Mouse (Mus musculus): Measurements from ENCODE around the gene Rpusd1. TPM values are rescaled to one million over a fixed set of nuclear protein-coding genes. Genes with fewer than 3 reads are reported as not detected.

Gene Rpusd1
- total RNA-seq (2017) = 1.7 and 2.2 TPM in 2 replicates

DNA sequence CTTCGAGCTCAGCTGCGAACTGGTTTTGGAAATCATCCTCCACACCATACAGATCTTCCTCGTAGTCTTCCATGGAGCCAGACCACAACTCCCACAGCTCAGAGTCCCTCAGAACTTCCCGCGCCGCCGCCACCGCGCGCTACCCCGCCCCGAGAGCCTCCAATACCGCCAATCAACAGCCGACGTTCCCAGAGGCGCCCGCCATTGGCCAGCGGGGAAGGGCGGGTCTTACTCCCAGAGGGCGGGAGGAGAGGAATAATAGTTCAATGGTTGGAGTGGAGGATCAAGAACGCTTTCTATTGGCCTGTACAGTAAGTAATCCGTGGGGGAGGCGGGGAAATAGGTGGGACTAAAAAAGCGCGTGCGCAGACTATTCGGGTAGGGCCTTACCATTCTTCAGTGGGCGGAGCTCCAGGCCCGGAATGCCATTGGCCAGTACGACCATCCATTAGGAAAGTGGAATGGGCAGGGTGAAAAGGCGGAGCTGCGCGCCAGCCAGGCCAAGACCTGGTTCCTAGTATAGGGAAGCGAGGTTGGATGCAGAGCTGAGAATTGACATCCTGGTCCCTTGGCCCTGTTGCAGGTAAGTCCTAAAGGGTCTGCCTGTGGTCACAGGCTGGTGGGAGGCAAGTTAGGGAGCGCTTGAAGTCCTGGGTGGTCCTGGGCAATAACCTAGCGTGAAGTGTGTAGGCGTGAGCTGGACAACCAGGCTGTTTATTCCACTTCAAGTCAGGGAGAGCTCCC lies at the start of gene Rpusd1, which contains the start of gene Chtf18:
Gene Rpusd1, plus strand, starts transcription at position 406 of the 744 bp plus-strand sequence.
Gene Chtf18, minus strand, starts transcription at position 155 of the 744 bp plus-strand sequence.
- peak; percentile 86 for ATAC-seq (ENCODE audit: extremely low read depth, insufficient number of reproducible peaks, low FRiP score, poor library complexity, severe bottlenecking)

DNA sequence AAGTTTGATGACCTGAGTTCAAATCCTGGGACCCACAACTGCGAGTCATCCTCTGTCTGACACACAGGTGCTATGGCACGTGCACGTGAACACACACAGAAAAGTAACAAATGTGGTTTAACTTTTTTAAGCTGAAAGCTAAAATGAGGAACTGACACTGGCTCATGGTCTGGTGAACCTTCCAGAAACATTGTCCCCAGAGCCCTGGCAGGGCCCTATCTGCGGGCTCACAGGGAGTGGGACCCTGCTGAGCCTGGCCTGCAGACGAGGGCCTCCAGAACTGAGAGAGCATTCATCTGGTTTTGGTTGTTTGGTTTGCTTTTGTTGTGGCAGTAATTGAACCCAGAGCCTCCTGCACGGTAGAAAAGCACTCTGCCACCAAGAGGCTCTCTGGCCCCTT lies 49.5 kb upstream of the Rpusd1 start:
- ATAC-seq (ENCODE audit: extremely low read depth, insufficient number of reproducible peaks, low FRiP score, poor library complexity, severe bottlenecking) = peak; percentile 51

DNA sequence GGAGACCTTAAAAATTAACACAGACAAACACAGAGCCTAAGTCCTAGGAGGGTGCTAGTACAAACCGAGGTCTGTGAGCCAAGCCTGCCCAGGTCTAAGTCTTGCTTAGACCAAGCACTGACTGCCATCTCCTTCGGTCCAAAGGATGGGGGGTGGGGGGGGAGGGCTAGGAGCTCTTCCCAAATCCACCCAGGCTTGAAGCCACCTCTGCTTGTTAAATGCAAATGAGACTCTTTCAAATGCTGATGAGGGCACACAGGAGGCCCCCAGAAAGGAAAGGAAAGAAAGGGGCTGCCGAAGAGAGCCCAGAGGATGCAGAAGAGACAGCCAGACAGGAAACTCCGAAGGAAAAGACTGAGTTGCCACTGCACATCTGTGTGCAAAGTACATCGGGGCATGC lies 47.7 kb upstream of the Rpusd1 start:
- ATAC-seq (ENCODE audit: extremely low read depth, insufficient number of reproducible peaks, low FRiP score, poor library complexity, severe bottlenecking) = no peak

DNA sequence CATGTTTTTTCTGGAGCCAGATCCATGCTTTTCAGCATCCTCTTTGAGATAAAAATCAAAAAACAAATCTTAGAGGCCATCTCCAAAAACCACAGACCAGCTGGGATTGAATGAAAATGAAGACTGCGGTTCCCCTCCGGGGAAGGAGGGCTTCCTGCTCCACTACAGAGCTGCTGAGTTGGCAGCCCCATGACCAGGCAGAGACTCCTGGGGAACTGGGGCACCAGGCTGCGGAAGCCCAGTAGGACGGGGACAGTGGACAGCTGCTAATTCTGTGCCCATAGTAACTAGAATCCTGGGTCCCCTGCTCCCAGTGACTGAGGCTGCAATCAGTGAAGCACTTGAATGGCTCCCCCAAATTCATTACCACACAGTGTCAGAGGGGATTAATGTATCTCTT lies 45.8 kb upstream of the Rpusd1 start:
- no peak for ATAC-seq (ENCODE audit: extremely low read depth, insufficient number of reproducible peaks, low FRiP score, poor library complexity, severe bottlenecking)

DNA sequence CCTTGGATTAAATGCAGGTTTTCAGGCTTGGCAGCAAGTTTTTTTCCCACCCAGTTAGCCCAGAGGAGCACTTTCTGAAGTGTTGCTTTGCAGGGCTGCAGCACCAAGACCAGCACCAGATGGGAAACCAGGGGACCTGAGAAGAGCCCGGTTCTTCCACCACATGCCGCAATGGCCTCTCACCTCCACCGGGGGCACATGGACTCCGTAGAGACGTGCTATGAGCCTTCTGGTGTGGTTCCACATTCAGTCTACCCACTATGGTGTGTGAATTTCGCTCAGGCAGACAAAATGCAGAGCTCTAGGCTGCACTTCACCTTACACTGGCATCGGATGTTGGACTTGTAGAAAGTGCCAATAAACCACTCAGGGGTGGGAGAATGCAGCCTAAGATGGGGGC lies 41.1 kb upstream of the Rpusd1 start:
- ATAC-seq (ENCODE audit: extremely low read depth, insufficient number of reproducible peaks, low FRiP score, poor library complexity, severe bottlenecking) = no peak

DNA sequence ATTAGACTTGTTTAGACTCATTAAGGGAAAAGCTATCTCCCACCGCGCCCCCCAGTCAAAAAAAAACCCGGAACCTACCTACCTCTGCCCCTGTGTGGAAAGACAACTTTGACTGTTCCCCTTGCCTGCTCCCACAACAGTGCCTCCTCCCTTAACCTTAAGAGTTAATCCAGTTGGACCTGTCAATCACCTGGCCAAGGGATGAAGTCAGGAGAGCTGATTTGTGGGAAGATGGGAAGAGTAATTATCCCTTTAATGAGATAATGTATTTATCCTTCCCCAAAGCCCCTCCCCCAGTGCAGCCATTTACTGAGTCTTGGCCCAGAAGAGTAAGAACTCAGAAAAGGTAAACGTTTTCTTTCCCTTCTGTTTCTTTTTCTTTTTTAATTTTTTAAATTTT lies 38.5 kb upstream of the Rpusd1 start:
- no peak for ATAC-seq (ENCODE audit: extremely low read depth, insufficient number of reproducible peaks, low FRiP score, poor library complexity, severe bottlenecking)

DNA sequence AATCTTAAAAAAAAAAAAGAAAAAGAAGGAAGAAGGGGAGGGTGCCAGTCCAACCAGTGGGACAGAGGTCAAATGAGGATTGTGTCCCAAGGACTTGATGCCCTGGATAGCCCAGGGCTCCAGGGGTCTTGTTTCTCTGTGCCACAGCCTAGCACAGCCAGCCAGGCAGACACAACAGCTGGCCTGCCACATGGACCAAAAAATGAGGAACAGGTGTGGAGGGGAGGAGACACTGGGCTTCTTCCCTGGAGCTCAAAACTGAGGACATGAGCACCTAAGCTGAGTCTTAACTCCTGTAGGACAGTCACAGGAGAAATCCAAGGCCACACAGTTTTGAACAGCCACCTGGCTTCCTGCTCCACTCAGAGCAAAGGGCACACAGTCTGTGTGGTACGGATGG lies 31.2 kb upstream of the Rpusd1 start:
- ATAC-seq (ENCODE audit: extremely low read depth, insufficient number of reproducible peaks, low FRiP score, poor library complexity, severe bottlenecking) = no peak

DNA sequence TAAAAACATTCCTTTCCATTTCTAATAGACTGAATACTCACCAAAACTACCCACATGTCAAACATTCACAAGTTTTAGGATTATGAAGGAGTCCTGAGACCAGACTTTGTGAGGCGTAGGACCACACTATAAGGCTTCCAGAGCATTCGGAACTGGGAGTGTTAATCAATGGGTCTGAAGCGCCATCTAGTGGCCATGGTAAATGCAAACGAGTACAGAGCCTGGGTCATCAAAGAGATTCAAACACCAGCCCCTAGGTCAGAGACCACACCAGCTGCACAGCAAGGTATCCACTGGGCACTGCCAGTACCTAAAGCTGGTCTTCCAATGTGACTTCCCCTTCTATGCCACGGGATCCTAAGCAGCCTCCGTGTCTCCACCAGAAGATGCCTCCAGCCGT lies 29.0 kb upstream of the Rpusd1 start:
- peak; percentile 68; the same call in 1 of the 2 replicates for ATAC-seq (ENCODE audit: extremely low read depth, insufficient number of reproducible peaks, low FRiP score, poor library complexity, severe bottlenecking)

DNA sequence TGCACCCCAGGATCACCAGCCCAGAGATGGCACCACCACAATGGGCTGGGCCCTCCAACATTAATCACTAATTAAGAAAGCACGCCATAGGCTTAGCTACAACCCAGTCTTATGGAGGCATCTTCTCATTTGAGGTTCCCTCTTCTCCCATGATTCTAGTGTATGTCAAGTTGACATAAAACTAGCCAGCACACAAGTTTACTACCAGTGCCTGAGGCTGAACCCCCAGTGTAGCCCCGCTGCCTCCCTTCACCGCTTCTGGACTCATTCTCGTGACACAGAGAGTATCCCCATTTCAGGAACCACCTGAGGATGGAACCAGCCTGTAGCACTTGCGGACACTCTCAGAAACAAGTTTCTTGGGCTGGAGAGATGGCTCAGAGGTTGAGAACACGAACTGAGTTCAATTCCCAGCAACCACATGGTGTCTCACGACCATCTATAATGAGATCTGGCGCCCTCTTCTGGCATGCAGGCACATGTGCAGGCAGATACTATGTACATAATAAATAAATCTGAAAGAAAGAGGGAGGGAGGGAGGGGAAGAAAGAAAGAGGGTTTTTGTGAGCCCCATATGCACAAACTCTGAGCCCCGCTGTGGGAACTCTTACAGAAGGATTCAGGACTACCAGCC lies 26.5 kb upstream of the Rpusd1 start:
- ATAC-seq (ENCODE audit: extremely low read depth, insufficient number of reproducible peaks, low FRiP score, poor library complexity, severe bottlenecking) = no peak

DNA sequence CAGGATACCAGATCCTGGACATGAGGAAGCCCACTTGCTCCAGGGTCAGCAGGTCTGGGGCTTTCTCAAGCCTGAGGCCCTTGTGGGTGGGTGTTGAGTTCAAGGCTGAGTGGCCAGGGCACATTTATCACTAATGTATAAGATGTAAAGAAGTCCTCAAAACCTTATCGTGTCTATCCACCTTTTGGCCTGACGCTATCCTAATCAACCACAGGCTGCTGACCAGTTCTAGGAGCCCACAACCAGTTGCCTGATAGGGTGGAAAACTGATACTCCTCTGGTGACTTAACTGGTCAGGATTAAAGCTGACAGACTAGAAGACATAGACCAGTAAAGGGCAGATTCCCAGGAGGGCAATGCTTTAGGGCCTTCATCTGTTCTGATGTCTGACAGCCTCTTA lies 17.5 kb upstream of the Rpusd1 start:
- ATAC-seq (ENCODE audit: extremely low read depth, insufficient number of reproducible peaks, low FRiP score, poor library complexity, severe bottlenecking) = no peak

DNA sequence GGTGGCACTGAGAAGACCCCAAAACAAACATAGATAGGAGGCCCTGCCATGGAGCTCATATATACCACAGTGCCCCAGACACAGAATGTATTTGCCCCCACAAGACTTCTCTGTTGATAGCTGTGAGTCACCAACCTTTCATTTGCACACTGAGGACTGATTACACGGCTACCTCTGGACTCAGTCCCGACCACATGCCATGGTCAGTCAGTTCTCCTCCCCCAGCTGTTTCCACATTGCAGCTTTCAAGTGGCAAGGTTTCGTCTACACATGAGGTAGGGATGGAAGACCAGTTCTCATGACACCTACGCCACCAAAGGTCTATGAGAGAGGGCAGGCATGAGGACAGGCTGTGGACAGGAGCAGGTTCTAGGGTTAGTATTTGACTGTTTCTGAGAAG lies 16.3 kb upstream of the Rpusd1 start:
- 0 out of 2 replicates have a peak, but pooled peaks have one; percentile 3 for ATAC-seq (ENCODE audit: extremely low read depth, insufficient number of reproducible peaks, low FRiP score, poor library complexity, severe bottlenecking)

DNA sequence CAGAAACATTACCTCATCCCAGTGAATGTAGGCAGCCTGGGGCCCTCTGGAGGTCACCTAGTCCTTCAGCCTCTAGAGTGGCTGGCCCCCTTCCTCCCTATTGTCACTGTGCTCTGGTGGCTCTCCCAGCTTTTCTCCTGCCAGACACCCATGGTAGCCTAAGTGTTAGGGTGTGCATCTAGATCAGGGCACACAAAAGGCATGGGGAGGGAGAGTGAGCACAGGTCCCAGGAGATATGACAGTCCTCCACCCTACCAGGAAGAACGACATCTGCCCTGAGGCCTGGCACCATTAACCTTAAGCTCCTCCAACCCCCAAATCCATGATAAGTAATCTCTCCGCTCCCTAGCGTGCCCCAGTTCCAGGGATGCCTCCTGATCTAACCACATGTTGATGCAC lies 11.8 kb upstream of the Rpusd1 start:
- ATAC-seq (ENCODE audit: extremely low read depth, insufficient number of reproducible peaks, low FRiP score, poor library complexity, severe bottlenecking) = no peak

DNA sequence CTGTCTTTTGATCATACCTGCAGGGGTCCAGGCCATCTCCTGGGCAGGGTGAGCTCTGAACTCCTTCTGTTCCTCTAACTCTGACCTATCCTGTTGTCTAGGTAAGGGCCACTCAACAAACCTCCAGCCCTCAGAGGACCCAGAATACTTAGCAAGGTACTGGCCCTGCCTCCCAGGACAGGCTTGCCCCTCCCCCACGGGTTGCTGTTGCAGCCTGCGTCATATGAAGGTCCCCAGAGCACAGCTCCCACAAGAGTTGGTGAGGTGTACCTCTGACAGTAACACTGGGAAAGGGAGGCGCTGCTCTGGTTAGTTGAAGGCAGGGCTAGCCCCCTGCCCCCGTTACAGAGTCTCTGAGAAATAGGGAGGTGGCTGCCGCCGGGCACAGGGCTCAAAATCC lies 11.3 kb upstream of the Rpusd1 start:
- no peak for ATAC-seq (ENCODE audit: extremely low read depth, insufficient number of reproducible peaks, low FRiP score, poor library complexity, severe bottlenecking)

DNA sequence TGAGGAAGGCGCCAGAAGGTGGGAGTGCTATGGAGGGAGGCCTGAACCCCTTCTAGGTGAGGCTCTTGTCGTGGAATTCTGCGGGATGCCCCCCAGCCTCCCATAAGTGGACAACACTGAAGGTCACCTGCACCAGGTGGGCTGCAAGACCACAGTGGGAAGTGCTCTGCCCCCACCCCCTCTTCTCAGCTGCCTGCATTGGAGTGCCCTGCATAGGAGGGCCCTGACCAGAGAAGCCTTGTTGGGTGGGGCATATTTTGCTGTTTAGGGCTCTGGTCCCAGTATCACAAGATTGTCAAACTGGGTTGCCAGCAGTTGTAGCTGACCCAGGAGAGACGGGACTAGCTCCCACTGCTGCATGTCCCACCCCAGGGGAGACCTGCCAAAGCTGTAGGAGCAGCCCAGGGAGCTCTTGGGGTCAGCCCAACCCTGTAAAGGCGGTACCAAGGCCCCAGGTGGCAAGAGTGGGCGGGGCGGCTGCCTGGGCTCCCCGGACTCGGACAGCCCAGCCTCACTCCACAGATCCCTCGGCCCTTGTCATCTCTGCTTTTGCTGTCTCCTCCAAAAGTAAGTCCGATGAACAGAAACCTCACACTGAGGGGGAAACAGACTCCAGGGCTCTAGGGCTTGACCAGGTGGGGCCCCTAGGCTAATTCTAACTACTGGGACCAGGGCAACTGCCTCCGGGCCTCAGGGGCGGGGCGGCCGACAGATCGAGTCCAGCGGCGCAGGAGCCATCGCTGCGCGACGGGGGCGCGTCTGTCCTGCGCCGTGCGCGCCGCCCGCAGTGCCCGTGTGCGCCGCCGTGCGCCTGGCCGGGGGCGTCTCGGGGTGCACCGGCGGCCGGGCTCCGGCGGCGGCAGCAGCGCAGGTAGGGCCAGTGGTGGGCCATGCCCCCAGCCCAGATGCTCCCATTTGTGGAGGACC lies 10.5 kb upstream of the Rpusd1 start, which contains the start of gene Gng13:
Gene Gng13, plus strand, starts transcription at position 461 of the 927 bp plus-strand sequence.
- ATAC-seq (ENCODE audit: extremely low read depth, insufficient number of reproducible peaks, low FRiP score, poor library complexity, severe bottlenecking) = no peak

DNA sequence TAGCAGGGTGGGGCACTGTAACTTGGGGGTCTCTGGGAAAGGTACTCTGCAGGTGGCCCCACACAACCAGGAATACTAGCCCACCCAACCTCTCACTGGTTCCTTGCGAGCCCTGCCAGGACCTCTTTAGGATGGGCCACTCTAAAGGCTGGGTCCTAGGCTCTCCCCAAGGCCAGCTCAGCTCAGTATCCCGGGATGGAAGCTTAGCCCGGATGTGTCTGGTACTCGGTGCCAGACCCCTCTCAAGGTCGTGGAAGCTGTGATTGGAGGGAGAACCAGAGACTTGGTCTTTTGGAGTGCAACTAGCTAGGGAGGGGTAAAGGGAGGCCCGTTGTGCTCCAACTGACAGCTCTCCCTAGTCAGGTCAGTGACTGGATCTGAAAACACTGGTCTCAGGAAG lies 9.8 kb upstream of the Rpusd1 start:
- ATAC-seq (ENCODE audit: extremely low read depth, insufficient number of reproducible peaks, low FRiP score, poor library complexity, severe bottlenecking) = no peak

DNA sequence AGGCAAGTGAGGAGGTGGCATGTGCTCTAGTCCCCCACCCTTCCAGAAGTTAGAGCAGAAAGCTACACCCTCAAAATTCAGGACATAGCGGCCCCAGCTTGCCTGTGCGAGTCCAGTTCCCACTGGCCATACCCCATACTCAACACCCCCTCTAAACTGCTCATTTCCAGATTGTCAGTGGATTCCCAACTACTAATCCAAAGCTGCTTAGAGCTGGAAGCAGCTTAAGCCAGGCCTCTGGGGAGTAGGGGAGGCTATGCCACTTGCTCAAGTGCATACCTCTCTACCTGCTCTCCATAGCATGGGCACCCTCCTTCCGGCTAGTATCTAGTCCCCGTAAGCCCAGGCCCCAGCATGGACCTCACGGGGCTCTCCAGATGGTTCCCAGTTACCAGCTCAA lies 6.0 kb upstream of the Rpusd1 start:
- ATAC-seq (ENCODE audit: extremely low read depth, insufficient number of reproducible peaks, low FRiP score, poor library complexity, severe bottlenecking) = no peak

DNA sequence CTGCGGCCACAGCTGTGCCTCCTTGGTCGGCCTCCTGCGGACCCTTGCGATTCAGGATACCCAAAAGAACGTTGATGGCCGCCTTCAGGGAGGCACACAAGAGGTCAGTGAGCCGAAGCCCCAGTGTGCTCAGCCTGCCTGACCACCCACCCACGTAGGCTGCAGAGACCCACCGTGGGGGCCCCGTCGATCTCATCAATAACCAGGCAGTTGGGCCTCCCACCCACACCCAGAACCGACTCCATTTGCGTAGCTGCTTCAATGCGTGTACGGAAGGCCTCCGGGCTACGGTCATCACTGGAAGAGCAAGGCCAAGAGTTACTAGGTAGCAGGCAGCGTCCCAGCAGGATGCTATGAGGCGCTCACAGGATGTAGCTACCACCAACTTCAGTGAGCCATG lies 4.0 kb upstream of the Rpusd1 start:
- no peak for ATAC-seq (ENCODE audit: extremely low read depth, insufficient number of reproducible peaks, low FRiP score, poor library complexity, severe bottlenecking)

DNA sequence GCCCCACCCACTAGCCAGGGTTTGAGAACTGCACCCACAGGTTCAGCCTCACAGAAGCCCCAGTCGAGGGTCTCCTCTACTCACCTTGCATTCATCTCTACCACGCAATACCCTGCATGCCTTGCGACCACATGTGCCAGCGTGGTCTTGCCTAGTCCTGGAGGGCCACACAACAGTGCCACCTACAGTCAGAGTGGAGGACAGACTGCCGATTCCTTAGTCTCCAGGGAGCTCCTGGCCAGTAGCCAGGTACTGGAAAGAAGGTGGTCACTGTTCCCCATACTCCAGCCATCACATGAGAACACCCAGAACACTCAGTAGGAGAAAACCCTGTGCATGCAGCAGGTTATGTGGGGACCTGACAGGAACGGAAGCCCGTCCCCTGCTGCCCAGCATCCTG lies 3.6 kb upstream of the Rpusd1 start:
- ATAC-seq (ENCODE audit: extremely low read depth, insufficient number of reproducible peaks, low FRiP score, poor library complexity, severe bottlenecking) = no peak

DNA sequence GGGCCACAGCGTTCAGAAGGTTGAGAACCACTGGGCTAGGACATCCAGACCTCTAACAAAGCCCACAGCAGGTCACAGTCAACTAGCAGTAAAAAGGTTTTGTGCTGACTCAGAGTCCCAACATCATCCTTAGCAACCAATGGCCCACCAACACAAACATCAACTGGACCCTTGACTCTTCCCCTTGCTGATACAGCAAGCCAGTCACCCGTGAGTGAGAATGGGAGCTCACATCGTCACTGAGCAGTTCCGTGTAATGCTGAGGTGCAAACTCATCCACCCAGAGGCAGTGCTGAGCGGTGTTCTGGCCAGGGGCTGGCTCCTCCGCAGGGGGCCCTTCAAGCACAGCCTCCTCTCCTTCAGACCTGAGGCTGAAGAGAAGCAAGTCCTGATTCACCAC lies 2.2 kb upstream of the Rpusd1 start:
- no peak for ATAC-seq (ENCODE audit: extremely low read depth, insufficient number of reproducible peaks, low FRiP score, poor library complexity, severe bottlenecking)

DNA sequence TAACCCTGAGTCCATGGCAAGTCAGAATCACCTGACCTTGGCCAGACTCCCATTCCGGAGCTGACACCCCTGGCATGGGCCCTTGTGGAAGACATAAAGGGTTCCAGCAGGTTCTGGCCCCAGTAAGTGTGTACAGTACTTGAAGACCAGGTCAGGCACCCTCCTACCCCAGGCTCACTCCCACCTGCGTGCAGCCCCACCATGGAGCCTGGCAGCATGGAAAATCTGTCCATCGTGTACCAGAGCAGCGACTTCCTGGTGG lies 470 bp downstream of the Rpusd1 start:
- no peak for ATAC-seq (ENCODE audit: extremely low read depth, insufficient number of reproducible peaks, low FRiP score, poor library complexity, severe bottlenecking)
